Mouse (Mus musculus): Measurements from ENCODE around the gene Srpx2. TPM values are rescaled to one million over a fixed set of nuclear protein-coding genes. Genes with fewer than 3 reads are reported as not detected.

Srpx2 gene
- polyA plus RNA-seq, 1 experiment from 2014 or later = 8.2 TPM

- no peak overlapping the region for H3K4me3 ChIP-seq
- H3K4me2 ChIP-seq = no peak overlapping the region
- H3K27ac ChIP-seq = no peak overlapping the region
- H3K4me1 ChIP-seq = no peaks in the 10 kb centered on the region
- H3K27me3 ChIP-seq = no peaks in the 10 kb centered on the region
- H3K9me3 ChIP-seq = no peaks in the 10 kb centered on the region
- ATAC-seq (ENCODE audit: insufficient number of reproducible peaks, low FRiP score, low TSS enrichment, low read depth) = no peak
- H3K9ac ChIP-seq = no peak overlapping the region
- no peaks in the 10 kb centered on the region for H3K36me3 ChIP-seq
- WGBS = 78% methylated on average over 4 of the region's 4 CpGs
These were observed 28.5 kb downstream of the Srpx2 start for GRCm38 (mm10) chrX:133936605-133937225.

GRCm38 (mm10) chrX:133939561-133939960, 31.3 kb downstream of the Srpx2 start:
- H3K9me3 ChIP-seq = no peaks in the 10 kb centered on the region
- H3K4me3 ChIP-seq = no peak overlapping the region
- WGBS = 57% methylated on average over 1 of the region's 1 CpGs
- H3K27me3 ChIP-seq = peaks cover 11% of the 10 kb centered on the region; the same call in 1 of the 2 replicates
- H3K27ac ChIP-seq = no peak overlapping the region
- ATAC-seq (ENCODE audit: insufficient number of reproducible peaks, low FRiP score, low TSS enrichment, low read depth) = no peak
- H3K9ac ChIP-seq = no peak overlapping the region
- H3K4me2 ChIP-seq = no peak overlapping the region
- H3K4me1 ChIP-seq = no peaks in the 10 kb centered on the region
- H3K36me3 ChIP-seq = no peaks in the 10 kb centered on the region

- H3K4me3 ChIP-seq = no peak overlapping the region
- H3K4me2 ChIP-seq = no peak overlapping the region
- no peaks in the 10 kb centered on the region for H3K4me1 ChIP-seq
- no peaks in the 10 kb centered on the region for H3K9me3 ChIP-seq
- H3K36me3 ChIP-seq = no peaks in the 10 kb centered on the region
- H3K27ac ChIP-seq = no peak overlapping the region
- no peak overlapping the region for H3K9ac ChIP-seq
- no peak for ATAC-seq (ENCODE audit: insufficient number of reproducible peaks, low FRiP score, low TSS enrichment, low read depth)
- WGBS = 29% methylated on average over 3 of the region's 3 CpGs
- H3K27me3 ChIP-seq = peaks cover 11% of the 10 kb centered on the region; the same call in 1 of the 2 replicates
These were observed 39.2 kb downstream of the Srpx2 start for GRCm38 (mm10) chrX:133947427-133947826.

GRCm38 (mm10) chrX:133954661-133955060, 46.4 kb downstream of the Srpx2 start:
- H3K9me3 ChIP-seq = no peaks in the 10 kb centered on the region
- H3K4me2 ChIP-seq = no peak overlapping the region
- no peak overlapping the region for H3K9ac ChIP-seq
- WGBS = 53% methylated on average over 7 of the region's 7 CpGs
- no peaks in the 10 kb centered on the region for H3K4me1 ChIP-seq
- no peaks in the 10 kb centered on the region for H3K36me3 ChIP-seq
- no peak overlapping the region for H3K27ac ChIP-seq
- no peaks in the 10 kb centered on the region for H3K27me3 ChIP-seq
- no peak for ATAC-seq (ENCODE audit: insufficient number of reproducible peaks, low FRiP score, low TSS enrichment, low read depth)
- no peak overlapping the region for H3K4me3 ChIP-seq

DNA sequence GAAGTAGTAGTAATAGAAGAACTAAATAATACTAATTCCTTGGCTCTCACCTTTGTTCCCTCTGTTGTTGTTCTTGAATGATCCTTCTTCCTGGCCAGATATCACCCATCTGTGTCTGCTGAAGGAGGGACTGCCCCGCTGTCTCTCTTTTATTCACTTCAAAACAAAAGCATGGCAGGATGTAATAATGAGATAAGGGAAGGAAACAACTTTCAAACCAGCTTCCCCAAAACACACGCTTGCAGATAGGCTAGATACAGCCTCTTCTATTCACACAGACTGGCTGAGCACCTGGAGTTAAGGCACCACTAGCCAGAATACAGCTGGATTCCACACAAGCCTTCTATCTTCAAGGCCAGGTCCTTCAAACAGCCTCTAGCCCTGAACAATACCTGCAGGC, 52.4 kb downstream of the Srpx2 start:
- ATAC-seq (ENCODE audit: insufficient number of reproducible peaks, low FRiP score, low TSS enrichment, low read depth) = no peak
- peaks cover 3% of the 10 kb centered on the region; the same call in 1 of the 2 replicates for H3K27me3 ChIP-seq
- H3K9me3 ChIP-seq = no peaks in the 10 kb centered on the region
- no peak overlapping the region for H3K27ac ChIP-seq
- H3K9ac ChIP-seq = no peak overlapping the region
- no peaks in the 10 kb centered on the region for H3K36me3 ChIP-seq
- no peak overlapping the region for H3K4me2 ChIP-seq
- no peaks in the 10 kb centered on the region for H3K4me1 ChIP-seq
- H3K4me3 ChIP-seq = no peak overlapping the region
- WGBS = 77% methylated on average over 2 of the region's 2 CpGs

DNA sequence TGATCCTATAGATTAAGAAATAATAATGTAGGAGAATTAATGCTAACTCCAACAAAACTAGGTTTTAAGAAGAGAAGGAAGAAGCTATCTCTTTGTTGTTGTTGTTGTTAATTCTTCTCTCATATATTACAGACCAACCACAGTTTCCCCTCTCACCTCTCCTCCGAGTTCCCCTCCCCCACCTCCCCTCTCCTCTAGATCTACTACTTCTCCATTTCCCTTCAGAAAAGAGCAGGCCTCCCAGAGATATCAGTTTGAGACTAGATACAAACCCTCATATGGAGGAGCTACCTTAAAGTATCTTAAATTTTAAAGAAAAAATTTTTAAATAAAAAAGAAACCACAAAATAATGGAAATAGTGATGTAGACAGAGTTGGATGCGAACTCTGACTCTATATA, 56.4 kb downstream of the Srpx2 start:
- peaks cover 8% of the 10 kb centered on the region for H3K27me3 ChIP-seq
- H3K4me1 ChIP-seq = no peaks in the 10 kb centered on the region
- 72% methylated on average over 2 of the region's 2 CpGs for WGBS
- no peak overlapping the region for H3K27ac ChIP-seq
- H3K4me3 ChIP-seq = no peak overlapping the region
- no peak for ATAC-seq (ENCODE audit: insufficient number of reproducible peaks, low FRiP score, low TSS enrichment, low read depth)
- no peaks in the 10 kb centered on the region for H3K36me3 ChIP-seq
- no peak overlapping the region for H3K4me2 ChIP-seq
- H3K9me3 ChIP-seq = no peaks in the 10 kb centered on the region
- no peak overlapping the region for H3K9ac ChIP-seq

DNA sequence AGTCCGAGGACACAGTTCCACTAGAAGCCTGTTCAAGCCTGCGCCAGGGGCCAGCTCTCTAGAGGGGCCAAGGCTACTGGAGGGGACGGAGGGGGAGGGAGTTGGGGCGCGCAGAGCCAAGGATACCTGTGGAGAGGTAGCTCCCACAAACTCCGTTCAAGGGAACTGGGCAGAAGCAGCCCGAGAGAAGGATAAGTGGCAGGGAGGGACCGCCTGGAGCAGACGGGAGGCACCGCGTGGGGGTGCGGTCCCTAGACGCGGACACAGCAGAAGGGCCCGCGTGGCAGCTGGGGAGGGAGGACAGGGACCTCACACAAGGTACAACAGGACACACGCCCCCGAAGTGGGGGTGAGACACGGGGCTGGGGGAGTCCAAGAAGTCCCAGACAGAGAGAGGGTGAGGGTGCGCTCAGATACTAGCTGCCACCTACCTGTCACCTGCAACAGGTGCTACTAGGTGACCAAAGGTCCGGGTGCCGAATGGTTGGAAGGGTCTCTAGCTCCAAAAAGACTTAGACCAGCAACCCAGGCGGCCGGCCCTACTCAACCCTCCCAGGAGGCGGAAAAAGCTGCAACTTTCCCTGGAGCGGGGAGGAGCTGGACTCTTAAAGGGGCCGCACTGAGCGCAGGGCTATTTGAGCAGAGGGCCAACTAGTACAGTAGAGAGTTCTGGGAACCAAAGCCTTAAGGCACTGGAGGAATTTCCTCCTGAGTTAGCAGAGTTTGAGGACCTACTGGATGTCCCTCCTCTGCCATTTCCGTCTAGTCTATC, 73.2 kb downstream of the Srpx2 start, which contains the start of gene Sytl4:
Gene Sytl4, minus strand, starts transcription at position 582 of the 772 bp plus-strand sequence.
- Histone ChIP-seq H3K27ac (no peak within 1 kb of the TSS), H3K4me2 (peak within 1 kb of the TSS; percentile 70), H3K27me3 (peaks cover 23% of the 10 kb centered on the region; the same call in 1 of the 2 replicates), H3K9me3 (no peaks in the 10 kb centered on the region), H3K4me1 (no peaks in the 10 kb centered on the region), H3K36me3 (no peaks in the 10 kb centered on the region), H3K9ac (no peak within 1 kb of the TSS), H3K4me3 (peak within 1 kb of the TSS; percentile 45)
- 20% methylated on average over 29 of the region's 29 CpGs for WGBS
- peak; percentile 48; the same call in 1 of the 2 replicates for ATAC-seq (ENCODE audit: insufficient number of reproducible peaks, low FRiP score, low TSS enrichment, low read depth)

Other genes with a start within 250 kb of the Srpx2 start
- gene Pcdh19, start 219.4 kb upstream of the Srpx2 start, polyA plus RNA-seq (2015; fragmentation: Nextera tagmentation; extraction: Ambion mirVana) = 4.8 and 5.2 TPM in 2 replicates
- gene Tnmd, start 57.4 kb upstream of the Srpx2 start, polyA plus RNA-seq (2015; fragmentation: Nextera tagmentation; extraction: Ambion mirVana) = 316 and 346 TPM in 2 replicates
- gene Tspan6, start 10.0 kb upstream of the Srpx2 start, polyA plus RNA-seq (2015; fragmentation: Nextera tagmentation; extraction: Ambion mirVana) = 153 and 155 TPM in 2 replicates
- gene Sytl4, start 73.4 kb downstream of the Srpx2 start, polyA plus RNA-seq (2015; fragmentation: Nextera tagmentation; extraction: Ambion mirVana) = 2.5 and 2.9 TPM in 2 replicates
- gene Cstf2, start 150.8 kb downstream of the Srpx2 start, polyA plus RNA-seq (2015; fragmentation: Nextera tagmentation; extraction: Ambion mirVana) = 30.4 and 32.1 TPM in 2 replicates